Mouse (Mus musculus) hindbrain, embryonic 10.5 days (tissue): Measurements from ENCODE around the gene Psen2. TPM values are rescaled to one million over a fixed set of nuclear protein-coding genes. Genes with fewer than 3 reads are reported as not detected.

Source experiments
- DNase-seq: peaks from one replicate; pipeline ENCODE4 v3.0.0-alpha.2; 2017; ENCODE audit warnings: low spot score
- H3K27ac ChIP-seq: fragments of 300-500 bp; sonication (generic); 2 replicates; pipeline ENCODE4 v1.5.1; 2016; ENCODE audit warnings: mild to moderate bottlenecking, moderate library complexity
- H3K27me3 ChIP-seq: fragments of 300-500 bp; sonication (generic); 2 replicates; pipeline ENCODE4 v1.6.1; 2016; ENCODE audit warnings: mild to moderate bottlenecking; ENCODE audit not compliant: poor library complexity, insufficient read depth, severe bottlenecking
- H3K36me3 ChIP-seq: fragments of 300-500 bp; sonication (generic); 2 replicates; pipeline ENCODE4 v1.6.1; 2016; ENCODE audit warnings: mild to moderate bottlenecking, moderate library complexity
- H3K4me1 ChIP-seq: fragments of 300-500 bp; sonication (generic); replicated peaks from 2 replicates; pipeline ENCODE4 v1.6.1; 2016; ENCODE audit warnings: mild to moderate bottlenecking
- H3K4me3 ChIP-seq: fragments of 300-500 bp; sonication (generic); 2 replicates; pipeline ENCODE4 v1.5.1; 2016; ENCODE audit warnings: mild to moderate bottlenecking, moderate library complexity
- H3K9me3 ChIP-seq: fragments of 300-500 bp; sonication (generic); 2 replicates; pipeline ENCODE4 v1.6.1; 2016; ENCODE audit warnings: mild to moderate bottlenecking, moderate library complexity
- WGBS: fragments of 180-500 bp; shearing (Covaris S2); methylation state at CpG from one replicate; pipeline ENCODE4 v1.1.7; 2016; 5-methylcytosine and 5-hydroxymethylcytosine counted together
- polyA plus RNA-seq: library from polyadenylated mRNA; unstranded; fragments of >200 nt; fragmentation: Nextera tagmentation; extraction: Ambion mirVana; gene quantifications from 2 replicates; pipeline ENCODE4 v1.2.1, GENCODE M21; 2016

Gene Psen2
- polyA plus RNA-seq, 1 experiment from 2014 or later: 8.3 TPM

- H3K4me3 ChIP-seq: peak overlapping the region; percentile 55
- 0 out of 2 replicates have a peak, but pooled peaks cover 5% of the 10 kb centered on the region for H3K27me3 ChIP-seq
- peak overlapping the region; percentile 68 for H3K27ac ChIP-seq
- no peaks in the 10 kb centered on the region for H3K36me3 ChIP-seq
- H3K9me3 ChIP-seq: peaks cover 5% of the 10 kb centered on the region; the same call in 1 of the 2 replicates
- DNase-seq: peak; percentile 40
- 17% methylated on average over 21 of the region's 21 CpGs for WGBS
- H3K4me1 ChIP-seq: peaks cover 22% of the 10 kb centered on the region
These were observed 37.6 kb downstream of the Psen2 start for GRCm38 (mm10) chr1:180225500-180226220.

DNA sequence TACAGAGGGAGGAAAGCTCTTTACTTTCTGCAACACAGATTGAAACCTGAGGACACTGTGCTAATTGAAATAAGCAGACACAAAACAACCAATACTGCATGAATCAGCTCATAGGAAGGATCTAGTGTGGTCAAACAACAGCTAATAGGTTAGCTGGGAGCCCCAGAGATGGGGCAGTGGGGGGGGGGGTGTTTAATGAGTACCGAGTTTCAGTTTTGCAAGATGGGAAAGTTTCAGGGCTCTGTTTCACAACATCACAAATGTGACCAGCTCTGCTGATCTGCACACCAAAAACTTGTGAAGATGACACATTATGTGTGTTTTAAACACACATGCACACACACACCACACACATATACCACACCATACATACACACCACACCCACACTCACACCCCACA is 41.2 kb downstream of the Psen2 start:
- Histone ChIP-seq H3K4me1 (peaks cover 29% of the 10 kb centered on the region), H3K27me3 (0 out of 2 replicates have a peak, but pooled peaks cover 5% of the 10 kb centered on the region), H3K9me3 (no peaks in the 10 kb centered on the region), H3K27ac (no peak overlapping the region), H3K4me3 (no peak overlapping the region), H3K36me3 (no peaks in the 10 kb centered on the region)
- DNase-seq: no peak
- 92% methylated on average over 1 of the region's 1 CpGs for WGBS

- Histone ChIP-seq H3K4me3 (no peak overlapping the region), H3K27ac (no peak overlapping the region), H3K36me3 (no peaks in the 10 kb centered on the region), H3K4me1 (peaks cover 18% of the 10 kb centered on the region), H3K9me3 (no peaks in the 10 kb centered on the region), H3K27me3 (0 out of 2 replicates have a peak, but pooled peaks cover 5% of the 10 kb centered on the region)
- WGBS: 90% methylated on average over 19 of the region's 19 CpGs
- DNase-seq: no peak
These were observed 42.3 kb downstream of the Psen2 start for GRCm38 (mm10) chr1:180220791-180221542.

DNA sequence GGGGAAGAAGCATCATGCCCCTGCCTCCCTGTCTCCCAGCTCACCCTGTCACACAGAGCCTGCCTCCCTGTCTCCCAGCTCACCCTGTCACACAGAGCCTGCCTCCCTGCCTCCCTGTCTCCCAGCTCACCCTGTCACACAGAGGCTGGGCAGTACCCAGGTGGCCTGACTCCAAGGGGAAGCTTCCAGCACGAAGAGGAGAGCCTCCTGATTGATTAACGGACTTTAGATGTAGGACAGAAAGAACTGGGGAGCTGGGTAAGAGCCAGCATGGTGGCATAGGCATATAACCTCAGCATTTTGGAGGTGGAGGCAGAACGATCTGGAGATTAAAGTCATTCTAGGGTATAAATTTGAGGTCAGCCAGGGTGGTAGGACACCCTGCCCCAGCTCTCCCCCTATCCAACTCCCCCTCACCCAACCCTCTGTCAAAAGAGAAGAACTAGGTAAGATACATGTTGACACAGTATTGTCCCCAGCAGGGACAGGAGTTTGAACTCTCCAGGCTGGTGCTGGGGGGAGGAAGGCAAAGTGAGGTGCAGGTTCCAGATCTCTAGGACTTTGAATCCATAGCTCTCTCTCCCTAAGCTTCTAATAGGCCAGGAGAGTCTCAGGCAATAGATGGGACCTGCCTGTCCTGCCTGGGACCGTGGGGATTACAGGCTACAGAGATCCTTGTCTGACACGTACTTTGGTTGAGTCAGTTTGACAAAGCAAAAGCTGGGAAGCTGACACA is 46.5 kb downstream of the Psen2 start:
- H3K27me3 ChIP-seq: no peaks in the 10 kb centered on the region
- peaks cover 10% of the 10 kb centered on the region; the same call in 1 of the 2 replicates for H3K4me1 ChIP-seq
- no peak for DNase-seq
- no peaks in the 10 kb centered on the region for H3K36me3 ChIP-seq
- no peak overlapping the region for H3K27ac ChIP-seq
- H3K4me3 ChIP-seq: no peak overlapping the region
- 77% methylated on average over 5 of the region's 5 CpGs for WGBS
- no peaks in the 10 kb centered on the region for H3K9me3 ChIP-seq

DNA sequence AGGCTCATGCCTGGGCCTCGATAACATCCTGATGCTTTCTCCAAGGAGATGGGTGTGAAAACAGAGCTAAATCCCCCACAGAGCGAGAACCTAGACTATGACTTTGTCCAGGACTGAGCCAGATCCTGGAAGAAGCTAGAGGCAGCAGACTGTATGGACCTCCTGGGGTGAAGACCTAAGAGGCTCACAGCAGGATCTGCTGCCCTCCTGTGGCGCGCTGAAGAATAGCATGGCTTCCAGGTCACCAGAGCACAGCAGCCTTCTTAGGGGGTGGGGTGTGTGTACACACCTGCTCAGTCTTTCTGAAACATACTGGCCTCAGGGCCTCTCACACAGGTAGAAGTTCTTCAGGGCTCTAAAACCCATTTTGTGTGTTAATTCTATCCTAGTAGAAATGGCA is 48.2 kb downstream of the Psen2 start:
- Histone ChIP-seq H3K27me3 (no peaks in the 10 kb centered on the region), H3K27ac (no peak overlapping the region), H3K36me3 (no peaks in the 10 kb centered on the region), H3K9me3 (no peaks in the 10 kb centered on the region), H3K4me1 (peaks cover 9% of the 10 kb centered on the region; the same call in 1 of the 2 replicates), H3K4me3 (no peak overlapping the region)
- WGBS: 24% methylated on average over 4 of the region's 4 CpGs
- DNase-seq: peak; percentile 47

GRCm38 (mm10) chr1:180212911-180213310 is 50.3 kb downstream of the Psen2 start:
- WGBS: 91% methylated on average over 5 of the region's 5 CpGs
- Histone ChIP-seq H3K27me3 (no peaks in the 10 kb centered on the region), H3K4me1 (0 out of 2 replicates have a peak, but pooled peaks cover 3% of the 10 kb centered on the region), H3K9me3 (no peaks in the 10 kb centered on the region), H3K27ac (no peak overlapping the region), H3K4me3 (no peak overlapping the region), H3K36me3 (no peaks in the 10 kb centered on the region)
- DNase-seq: no peak

DNA sequence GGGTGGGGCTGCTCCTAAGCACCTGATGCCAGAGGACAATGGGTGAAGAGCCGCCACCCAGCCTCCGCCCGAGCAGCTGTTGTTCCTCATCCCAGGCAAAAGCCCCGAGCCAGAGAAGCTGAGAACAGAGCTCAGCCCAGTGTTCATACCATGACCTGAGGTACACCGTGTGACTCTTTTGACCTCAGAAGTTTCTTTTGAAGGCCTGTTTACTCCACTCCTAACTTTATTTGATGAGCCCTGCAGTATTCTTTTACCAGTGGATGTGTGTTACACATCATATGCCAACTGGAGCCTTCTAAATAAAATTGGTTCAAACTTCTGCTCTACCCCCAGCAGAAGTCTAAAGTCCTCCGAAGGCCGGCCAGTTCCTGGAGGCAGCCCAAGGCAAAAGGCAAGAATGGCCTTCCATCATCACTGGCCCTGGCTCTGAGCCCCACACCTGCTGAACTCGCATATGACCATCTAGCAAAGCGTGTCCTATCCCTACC is 52.4 kb downstream of the Psen2 start:
- WGBS: 89% methylated on average over 9 of the region's 9 CpGs

DNA sequence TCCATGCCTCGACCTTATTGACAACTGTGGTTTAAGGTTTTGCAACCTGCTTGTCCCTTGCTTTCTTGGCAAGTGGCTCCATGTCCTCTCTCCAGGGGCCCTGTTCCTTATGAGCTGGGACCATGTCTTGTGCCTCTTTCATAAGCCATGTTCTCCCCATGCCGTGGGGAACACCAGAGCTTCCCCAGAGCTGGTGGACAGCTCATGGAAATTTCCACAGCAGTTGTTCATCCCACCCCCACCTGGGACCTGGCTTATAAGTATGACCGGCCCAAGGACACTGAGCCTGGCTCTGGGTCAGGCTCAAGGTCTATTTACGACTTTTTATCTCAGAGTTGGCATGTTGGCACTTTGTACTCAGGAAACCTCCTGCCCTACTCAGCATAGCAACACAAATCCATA is 53.2 kb downstream of the Psen2 start:
- H3K9me3 ChIP-seq: no peaks in the 10 kb centered on the region
- DNase-seq: no peak
- no peak overlapping the region for H3K4me3 ChIP-seq
- H3K27me3 ChIP-seq: no peaks in the 10 kb centered on the region
- 74% methylated on average over 4 of the region's 4 CpGs for WGBS
- H3K36me3 ChIP-seq: no peaks in the 10 kb centered on the region
- no peak overlapping the region for H3K27ac ChIP-seq
- H3K4me1 ChIP-seq: 0 out of 2 replicates have a peak, but pooled peaks cover under 1% of the 10 kb centered on the region

More for the DNA sequence above, 52.4 kb downstream of the Psen2 start:
- Histone ChIP-seq H3K27ac (no peak overlapping the region), H3K4me3 (no peak overlapping the region), H3K4me1 (0 out of 2 replicates have a peak, but pooled peaks cover 3% of the 10 kb centered on the region), H3K27me3 (no peaks in the 10 kb centered on the region), H3K36me3 (no peaks in the 10 kb centered on the region), H3K9me3 (no peaks in the 10 kb centered on the region)
- no peak for DNase-seq

- 75% methylated on average over 3 of the region's 3 CpGs for WGBS
- Histone ChIP-seq H3K4me1 (no peaks in the 10 kb centered on the region), H3K36me3 (no peaks in the 10 kb centered on the region), H3K4me3 (no peak overlapping the region), H3K9me3 (0 out of 2 replicates have a peak, but pooled peaks cover 2% of the 10 kb centered on the region), H3K27me3 (no peaks in the 10 kb centered on the region), H3K27ac (no peak overlapping the region)
- DNase-seq: no peak
These were observed 54.9 kb downstream of the Psen2 start for GRCm38 (mm10) chr1:180208370-180208769.

DNA sequence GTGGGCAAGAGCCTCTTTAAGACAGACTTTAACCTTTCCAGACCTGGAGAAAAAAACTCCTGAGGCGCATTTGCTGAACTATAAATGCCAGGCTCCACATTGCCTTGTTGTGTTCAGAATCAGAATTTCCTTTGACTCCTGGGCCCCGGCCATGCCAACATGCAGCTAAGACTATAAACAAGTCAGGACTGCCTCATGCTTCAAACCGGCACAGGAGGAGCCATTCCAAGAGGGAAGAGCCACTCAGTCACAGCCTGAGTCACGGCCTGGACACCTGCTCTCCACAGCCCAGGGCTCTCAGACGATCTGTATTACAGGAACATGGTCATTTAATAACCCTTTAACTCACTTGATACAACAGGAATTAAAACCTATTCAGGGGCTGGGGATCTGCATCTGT is 62.5 kb downstream of the Psen2 start:
- no peaks in the 10 kb centered on the region for H3K27me3 ChIP-seq
- no peaks in the 10 kb centered on the region for H3K36me3 ChIP-seq
- peaks cover 6% of the 10 kb centered on the region for H3K4me1 ChIP-seq
- 0 out of 2 replicates have a peak, but pooled peaks cover 2% of the 10 kb centered on the region for H3K9me3 ChIP-seq
- H3K27ac ChIP-seq: no peak overlapping the region
- WGBS: 74% methylated on average over 5 of the region's 5 CpGs
- H3K4me3 ChIP-seq: no peak overlapping the region
- no peak for DNase-seq

DNA sequence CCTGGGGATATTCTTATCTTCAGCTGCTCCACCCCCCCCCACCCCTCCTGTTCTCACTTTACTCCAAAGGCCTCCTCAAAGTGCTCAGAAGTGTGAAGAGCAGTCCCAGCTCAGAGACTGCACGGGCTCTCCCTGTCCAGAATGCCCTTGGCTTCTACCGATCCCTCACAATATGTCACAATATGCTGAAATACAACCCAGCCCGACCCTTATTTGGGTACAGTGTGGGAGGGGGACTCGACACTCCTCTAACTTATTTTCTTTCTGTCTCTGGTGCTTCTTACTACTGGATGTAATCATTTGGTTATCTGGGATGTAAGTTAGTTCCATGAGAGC is 63.6 kb downstream of the Psen2 start:
- Histone ChIP-seq H3K36me3 (no peaks in the 10 kb centered on the region), H3K4me1 (peaks cover 17% of the 10 kb centered on the region)

GRCm38 (mm10) chr1:180198959-180199714 is 64.1 kb downstream of the Psen2 start, which contains the start of gene Coq8a:
Gene Coq8a (minus strand): TSS chr1:180199602.
- no peak for DNase-seq

More for the DNA sequence above, 63.6 kb downstream of the Psen2 start:
- H3K9me3 ChIP-seq: 0 out of 2 replicates have a peak, but pooled peaks cover 2% of the 10 kb centered on the region
- no peak overlapping the region for H3K4me3 ChIP-seq
- H3K27me3 ChIP-seq: no peaks in the 10 kb centered on the region
- WGBS: 77% methylated on average over 4 of the region's 4 CpGs
- no peak for DNase-seq
- H3K27ac ChIP-seq: no peak overlapping the region

More at GRCm38 (mm10) chr1:180198959-180199714, 64.1 kb downstream of the Psen2 start, which contains the start of gene Coq8a:
- WGBS: 72% methylated on average over 4 of the region's 4 CpGs
- Histone ChIP-seq H3K27me3 (no peaks in the 10 kb centered on the region; the same call in 1 of the 2 replicates), H3K36me3 (no peaks in the 10 kb centered on the region), H3K4me3 (no peak within 1 kb of the TSS), H3K9me3 (no peaks in the 10 kb centered on the region), H3K27ac (no peak within 1 kb of the TSS), H3K4me1 (peaks cover 17% of the 10 kb centered on the region)
